Mouse (Mus musculus) kidney, postnatal 36 days (tissue): ENCODE data around the gene Pofut2.

Source experiments
- DNase-seq, 2 experiments: peaks; one replicate each; pipeline ENCODE4 v3.0.0; 2021 to 2022; ENCODE audit warnings: mixed read lengths in 2 of 2

Pofut2 gene

DNA sequence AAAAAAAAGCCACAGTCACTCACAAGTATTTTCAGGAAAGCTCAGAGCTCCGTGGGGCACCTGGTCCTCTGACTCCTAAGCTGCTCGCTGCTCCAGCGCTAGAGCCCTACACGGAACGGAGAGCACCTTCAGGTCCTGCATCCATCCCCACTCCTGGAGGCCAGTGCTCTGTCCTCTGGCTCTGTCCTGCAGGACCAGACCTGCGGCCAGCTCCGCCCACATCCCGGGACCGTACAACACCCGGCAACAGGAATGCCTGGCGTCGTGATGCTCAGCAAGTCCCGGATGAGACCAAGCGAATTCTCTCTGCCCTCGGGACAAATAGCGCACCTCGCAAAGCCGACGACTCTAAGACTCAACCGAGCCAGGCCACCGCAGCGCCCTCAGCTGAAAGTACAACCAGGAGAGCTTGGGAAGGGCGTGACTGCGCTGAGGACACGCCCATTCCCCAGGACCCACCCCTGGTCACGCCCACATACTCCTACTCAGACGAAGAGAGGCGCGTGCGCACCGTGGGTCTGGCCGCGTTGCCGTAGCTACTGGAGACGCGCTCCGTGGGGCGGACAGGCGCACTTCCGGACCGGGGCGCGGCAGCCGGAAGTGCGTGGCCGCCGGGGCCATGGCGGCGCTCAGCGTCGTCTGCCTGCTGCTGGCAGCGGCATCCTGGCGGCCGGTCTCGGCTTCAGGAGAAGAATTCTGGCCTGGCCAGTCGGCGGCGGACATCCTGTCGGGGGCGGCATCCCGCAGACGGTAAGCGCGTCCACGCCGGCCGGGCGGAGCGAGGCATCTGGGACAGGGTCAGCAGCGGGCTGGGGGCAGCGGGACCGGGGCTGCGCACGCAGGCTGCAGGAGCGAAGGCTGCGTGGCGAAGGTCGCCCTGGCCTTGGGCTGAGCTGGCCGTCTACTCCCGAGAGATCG, at the start of gene Pofut2:
Gene Pofut2, plus strand, starts transcription at position 515 of the 918 bp plus-strand sequence.
- peak; percentile 97 to 98 for DNase-seq

DNA sequence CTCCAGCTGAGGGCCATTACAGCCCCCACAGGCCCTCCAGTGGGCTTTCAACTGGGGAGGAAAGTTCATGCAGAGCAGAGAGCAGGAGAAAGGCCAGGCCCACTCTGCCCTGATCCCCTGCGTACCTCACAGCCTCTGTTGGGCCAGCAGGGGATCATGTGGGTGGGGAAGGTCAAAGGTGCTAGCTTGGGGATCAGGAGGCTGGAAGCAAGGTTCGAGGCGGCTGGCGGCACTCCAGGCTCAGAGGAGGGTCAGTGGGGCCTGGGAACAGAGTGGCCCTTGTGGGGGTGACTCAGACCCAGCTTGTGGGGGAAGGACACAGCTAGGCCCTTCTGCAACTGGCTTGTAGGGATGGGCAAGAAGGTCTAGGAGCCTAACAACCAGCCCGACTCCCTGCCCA, 49.8 kb upstream of the Pofut2 start:
- DNase-seq, result peak; percentile 63 to 78

- DNase-seq, result no peak
Measured at GRCm38 (mm10) chr10:77210666-77211065, 48.4 kb upstream of the Pofut2 start.

GRCm38 (mm10) chr10:77211116-77211570, 47.9 kb upstream of the Pofut2 start:
- DNase-seq, result peak; percentile 74

DNA sequence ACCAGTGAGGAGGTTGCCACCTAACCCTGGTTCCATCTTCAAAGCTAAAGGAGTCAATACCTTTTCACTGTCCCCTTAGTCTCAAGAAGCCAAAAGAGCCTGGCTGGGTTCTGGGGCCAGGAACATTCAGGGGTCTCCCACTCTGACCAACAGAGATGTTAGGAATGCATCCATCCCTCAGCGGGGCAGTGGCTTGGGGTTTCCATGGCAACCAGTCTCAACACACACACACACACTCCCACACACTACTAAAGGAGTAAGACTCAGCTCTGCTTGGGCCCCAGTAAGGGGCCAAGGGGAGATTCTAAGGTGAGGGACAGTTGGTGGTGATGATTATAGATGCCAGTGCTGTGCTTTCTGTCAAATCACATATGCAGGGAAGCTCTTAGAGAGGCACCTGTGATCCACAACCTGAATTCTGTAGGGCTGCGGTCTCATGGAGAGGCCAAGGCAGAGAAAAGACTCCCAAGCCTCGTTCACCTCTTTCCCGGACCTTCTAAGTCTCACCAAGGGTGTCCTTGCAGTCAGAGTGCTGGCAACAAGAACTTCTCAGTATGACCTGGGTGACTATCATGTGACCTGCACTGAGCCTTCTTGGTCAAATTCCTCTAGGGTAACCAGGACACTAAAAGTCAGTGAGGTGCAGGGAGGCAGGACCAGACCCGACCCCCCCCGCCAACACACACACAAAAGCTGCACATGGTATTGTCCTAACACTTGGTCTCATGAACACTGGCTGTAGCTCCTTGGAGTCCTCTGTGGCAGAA, 46.5 kb upstream of the Pofut2 start:
- DNase-seq, result peak; percentile 43 to 53

DNA sequence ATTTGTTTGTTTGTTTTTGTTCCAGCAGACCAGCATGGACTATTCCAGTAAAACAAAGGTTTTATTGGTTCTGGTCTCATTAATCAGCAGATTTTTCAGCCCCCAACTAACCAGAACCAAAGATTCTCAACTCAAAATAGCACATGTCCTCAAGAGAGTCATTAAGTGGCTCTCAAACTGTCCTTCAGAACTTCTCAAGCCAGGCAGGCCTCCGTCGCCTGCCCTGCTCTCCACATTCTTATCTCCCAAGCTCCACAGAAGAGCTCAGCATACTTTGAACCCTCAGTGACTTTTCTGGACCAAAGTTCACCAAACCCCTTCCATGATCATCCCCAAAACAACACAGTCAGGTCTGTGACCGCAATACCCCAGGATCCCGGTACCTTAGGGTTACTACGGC, 45.5 kb upstream of the Pofut2 start:
- peak in 1 of 2 experiments; percentile 43 for DNase-seq

GRCm38 (mm10) chr10:77214586-77214985, 44.4 kb upstream of the Pofut2 start:
- DNase-seq, result peak; percentile 66 to 82

GRCm38 (mm10) chr10:77215641-77216040, 43.4 kb upstream of the Pofut2 start:
- DNase-seq, result no peak

DNA sequence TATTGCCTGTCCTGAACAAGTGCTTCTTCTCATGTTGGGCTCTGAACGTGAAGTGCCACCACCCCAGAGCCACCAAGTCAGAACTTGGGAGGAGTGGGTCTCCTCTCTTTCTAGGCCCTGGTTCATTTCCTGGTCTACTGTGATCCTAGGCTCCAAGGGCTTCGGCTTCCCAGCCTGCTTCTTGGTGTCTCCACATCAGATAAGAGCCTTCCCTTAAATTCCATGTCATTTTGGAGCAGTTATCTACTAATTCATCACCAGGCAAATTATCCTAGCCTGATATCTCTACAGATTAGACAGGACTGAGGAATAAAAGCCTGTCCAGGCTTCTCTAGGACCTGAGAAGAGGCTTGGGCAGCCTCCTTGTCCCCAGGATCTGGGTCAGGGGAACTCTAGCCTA, 42.7 kb upstream of the Pofut2 start:
- DNase-seq, result no peak

DNA sequence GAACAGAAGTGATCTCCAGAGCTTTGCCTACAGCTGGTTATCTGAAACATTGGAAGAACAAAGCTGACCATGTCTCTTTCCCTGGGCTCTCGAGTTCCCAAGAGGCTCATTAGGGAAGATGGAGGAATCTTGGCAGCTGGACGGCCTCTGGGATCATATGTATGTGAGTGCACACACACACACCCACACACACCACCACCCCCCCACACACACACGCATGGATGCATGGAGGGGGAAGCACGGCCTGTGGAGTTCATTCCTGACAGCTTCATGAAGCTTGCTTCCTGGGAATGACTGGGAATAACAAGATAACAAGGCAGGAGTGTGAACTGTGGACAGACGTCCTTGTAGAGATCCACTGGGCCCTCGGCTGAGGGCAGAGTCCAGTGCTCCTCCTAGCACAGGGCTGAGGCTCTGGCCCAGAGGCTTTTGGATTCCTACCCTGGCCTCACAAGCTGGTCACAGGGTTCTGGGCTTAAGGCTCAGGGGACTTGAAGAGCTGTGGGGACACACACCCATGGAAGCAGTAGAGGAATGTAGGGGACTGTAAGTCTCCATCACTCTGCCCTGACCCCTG, 41.8 kb upstream of the Pofut2 start:
- DNase-seq, result peak in 1 of 2 experiments; percentile 38

DNA sequence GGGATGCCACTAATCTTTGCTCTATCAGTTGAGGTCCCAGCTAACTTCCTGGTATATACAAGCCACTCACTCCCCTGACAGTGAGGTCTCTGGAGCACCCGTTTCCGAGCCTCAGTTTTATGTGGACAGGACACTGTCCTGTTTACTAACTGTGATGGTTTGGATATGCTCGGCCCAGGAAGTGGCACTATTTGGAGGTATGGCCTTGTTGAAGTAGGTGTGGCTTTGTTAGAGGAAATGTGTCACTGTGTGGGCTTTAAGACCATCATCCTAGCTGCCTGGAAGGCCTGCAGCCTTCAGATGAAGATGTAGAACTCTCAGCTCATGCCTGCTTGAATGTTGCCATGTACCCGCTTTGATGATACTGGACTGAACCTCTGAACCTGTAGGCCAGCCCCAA, 41.0 kb upstream of the Pofut2 start:
- DNase-seq, result no peak

- DNase-seq, result no peak
Measured at GRCm38 (mm10) chr10:77219411-77220025, 39.5 kb upstream of the Pofut2 start.

DNA sequence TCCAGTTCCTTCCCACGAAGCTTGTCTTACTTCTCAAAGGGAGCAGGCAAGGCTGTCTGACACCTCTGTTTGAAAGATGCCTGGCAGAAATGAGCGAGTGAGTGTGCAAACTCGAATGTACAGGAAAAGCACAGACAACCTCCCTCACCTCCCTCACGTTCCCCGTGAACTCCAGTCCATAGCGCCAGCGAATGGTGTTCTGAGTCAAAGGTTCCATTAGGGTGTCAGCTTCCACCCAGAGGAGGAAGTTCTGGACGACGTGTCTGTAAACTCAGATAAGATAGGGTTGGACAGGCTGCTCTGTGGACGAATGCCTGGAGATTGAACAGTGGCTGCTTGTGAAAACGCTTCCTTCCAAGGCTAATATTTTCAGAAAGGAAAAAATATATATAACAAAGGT, 37.9 kb upstream of the Pofut2 start:
- peak; percentile 29 to 32 for DNase-seq

GRCm38 (mm10) chr10:77222963-77223552, 36.0 kb upstream of the Pofut2 start:
- DNase-seq, result no peak

DNA sequence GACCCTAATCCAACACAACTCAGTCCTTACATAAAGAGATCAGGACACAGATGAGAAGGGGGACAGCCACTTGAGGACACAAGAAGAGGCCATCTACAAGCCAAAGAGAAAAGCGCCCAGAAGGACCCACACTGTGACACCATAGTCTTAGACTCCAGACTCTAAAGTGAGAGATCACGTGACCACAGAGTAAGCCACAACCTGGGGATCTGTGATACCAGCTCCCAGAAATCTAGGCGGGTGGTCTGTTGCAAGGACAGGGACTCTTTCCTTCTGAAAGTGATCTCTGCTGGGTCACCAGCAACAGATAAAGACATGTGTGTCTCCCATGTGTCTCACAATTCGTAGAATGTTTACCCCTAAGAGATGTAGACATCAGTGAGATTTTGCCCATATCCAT, 34.6 kb upstream of the Pofut2 start:
- no peak for DNase-seq

DNA sequence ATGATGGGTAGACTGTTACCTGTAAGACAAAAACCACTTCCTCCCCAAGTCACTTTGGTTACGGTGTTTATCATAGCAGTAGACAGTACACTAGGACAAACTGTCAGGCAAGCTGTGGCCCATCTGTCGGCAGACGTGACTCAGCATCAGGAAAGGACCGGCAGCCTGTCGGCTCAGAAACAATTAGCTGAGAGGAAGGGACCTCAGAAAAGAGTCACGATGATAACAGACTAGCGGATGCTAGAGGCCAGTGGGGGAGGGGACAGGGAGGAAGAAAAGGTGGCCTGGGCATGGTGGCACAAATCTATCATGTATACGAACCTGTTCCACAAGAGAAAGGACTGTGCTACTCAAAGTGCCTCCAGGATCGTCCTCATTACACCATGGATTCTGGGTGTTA, 33.6 kb upstream of the Pofut2 start:
- peak; percentile 20 to 25 for DNase-seq

DNA sequence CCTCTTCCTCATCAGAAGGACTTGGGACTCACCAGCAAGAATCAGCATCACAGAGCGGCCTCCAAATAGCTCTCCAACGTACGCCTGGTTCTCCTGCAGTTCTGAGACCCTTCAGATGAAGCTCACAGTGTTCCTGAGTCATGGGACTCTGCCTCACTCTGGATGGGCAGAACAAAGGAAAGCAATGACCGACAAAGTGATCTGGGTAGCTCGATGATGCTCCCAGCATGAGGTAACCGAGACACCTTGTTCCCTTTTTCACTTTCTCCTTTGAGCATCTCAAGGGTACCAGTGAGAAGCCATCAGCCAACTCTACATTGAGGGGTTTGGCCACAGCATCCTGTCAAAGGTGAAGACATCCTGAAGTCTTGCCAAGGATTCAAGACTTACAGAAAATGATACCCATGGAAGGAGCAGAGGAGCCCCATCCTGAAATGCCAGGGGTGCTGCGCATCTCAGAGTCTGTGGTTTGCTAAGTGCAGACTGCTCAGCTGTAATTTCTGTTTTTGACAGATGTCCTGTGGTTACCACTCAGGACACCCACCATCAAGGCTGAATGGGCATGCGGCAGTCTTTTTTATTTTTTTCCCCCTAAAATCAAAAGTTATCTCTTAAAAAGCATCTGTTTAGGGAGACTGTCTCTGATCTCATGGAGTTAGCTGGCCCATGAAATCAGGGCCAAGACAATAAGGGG, 32.9 kb upstream of the Pofut2 start:
- DNase-seq, result no peak

- DNase-seq, result no peak
Measured at GRCm38 (mm10) chr10:77226691-77227367, 32.2 kb upstream of the Pofut2 start.

DNA sequence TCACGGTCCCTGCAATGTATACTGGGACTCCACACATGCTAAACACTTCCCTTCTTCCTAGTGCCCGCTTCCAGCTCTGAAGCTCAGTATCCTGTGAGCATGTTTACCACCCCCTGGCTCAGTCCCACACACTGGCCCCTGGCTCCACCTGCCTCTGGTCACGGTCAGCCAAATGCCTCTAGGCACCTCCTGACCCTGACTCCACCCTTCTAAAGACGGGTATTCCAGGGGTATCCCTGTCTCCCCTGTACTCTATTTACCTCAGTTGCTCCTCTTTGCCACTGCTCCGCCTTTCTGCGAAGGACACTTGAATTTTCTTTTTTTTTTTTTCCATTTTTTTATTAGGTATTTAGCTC, 31.7 kb upstream of the Pofut2 start:
- DNase-seq, result no peak

GRCm38 (mm10) chr10:77229609-77230595, 29.1 kb upstream of the Pofut2 start:
- DNase-seq, result no peak
